Mouse (Mus musculus) thymus, postnatal 10 days (tissue): ENCODE results near the gene Phf5a.

Experiments
- DNase-seq, 2 experiments: peaks; one replicate each; pipeline ENCODE4 v3.0.0; 2021; ENCODE audit warnings: low spot score in 2 of 2

Phf5a gene

GRCm38 (mm10) chr15:81828426-81829207, 43.1 kb downstream of the Phf5a start:
- no peak for DNase-seq

GRCm38 (mm10) chr15:81824832-81825231, 46.9 kb downstream of the Phf5a start:
- DNase-seq: no peak

- no peak for DNase-seq
These were observed 49.1 kb downstream of the Phf5a start for GRCm38 (mm10) chr15:81822631-81823030.

- no peak for DNase-seq
These were observed 53.3 kb downstream of the Phf5a start for GRCm38 (mm10) chr15:81818404-81818803.

GRCm38 (mm10) chr15:81814716-81815370, 56.9 kb downstream of the Phf5a start:
- DNase-seq: no peak
